Mouse (Mus musculus): ENCODE results near the gene Cd300lf. TPM values are rescaled to one million over a fixed set of nuclear protein-coding genes. Genes with fewer than 3 reads are reported as not detected.

Cd300lf gene
- polyA plus RNA-seq, 1 experiment = 0.15 TPM

- DNase-seq (ENCODE audit: low read depth) = no peak
- TF ChIP-seq POLR2A (IDR thresholded peaks at IDR 0.05; ENCODE audit: borderline replicate concordance, extremely low read depth, insufficient read depth, insufficient read length, poor library complexity, severe bottlenecking) = no peak
- TF ChIP-seq CTCF (IDR thresholded peaks at IDR 0.05; ENCODE audit: borderline replicate concordance, extremely low read depth, insufficient read depth, insufficient read length) = peak; percentile 70
Measured at GRCm38 (mm10) chr11:115160016-115160797, 26.4 kb upstream of the Cd300lf start.

- TF ChIP-seq CTCF (IDR thresholded peaks at IDR 0.05; ENCODE audit: borderline replicate concordance, extremely low read depth, insufficient read depth, insufficient read length) (no peak), POLR2A (IDR thresholded peaks at IDR 0.05; ENCODE audit: borderline replicate concordance, extremely low read depth, insufficient read depth, insufficient read length, poor library complexity, severe bottlenecking) (no peak)
- DNase-seq (ENCODE audit: low read depth) = no peak
Measured at GRCm38 (mm10) chr11:115157933-115158719, 24.3 kb upstream of the Cd300lf start.

GRCm38 (mm10) chr11:115155053-115155634, 21.4 kb upstream of the Cd300lf start:
- no peak for TF ChIP-seq CTCF (IDR thresholded peaks at IDR 0.05; ENCODE audit: borderline replicate concordance, extremely low read depth, insufficient read depth, insufficient read length)
- TF ChIP-seq POLR2A (IDR thresholded peaks at IDR 0.05; ENCODE audit: borderline replicate concordance, extremely low read depth, insufficient read depth, insufficient read length, poor library complexity, severe bottlenecking) = no peak
- DNase-seq (ENCODE audit: low read depth) = no peak

- TF ChIP-seq POLR2A (IDR thresholded peaks at IDR 0.05; ENCODE audit: borderline replicate concordance, extremely low read depth, insufficient read depth, insufficient read length, poor library complexity, severe bottlenecking) (no peak), CTCF (IDR thresholded peaks at IDR 0.05; ENCODE audit: borderline replicate concordance, extremely low read depth, insufficient read depth, insufficient read length) (peak; percentile 73)
- DNase-seq (ENCODE audit: low read depth) = peak; percentile 79
Measured at GRCm38 (mm10) chr11:115153699-115154292, 20.0 kb upstream of the Cd300lf start.

- TF ChIP-seq POLR2A (IDR thresholded peaks at IDR 0.05; ENCODE audit: borderline replicate concordance, extremely low read depth, insufficient read depth, insufficient read length, poor library complexity, severe bottlenecking) (no peak), CTCF (IDR thresholded peaks at IDR 0.05; ENCODE audit: borderline replicate concordance, extremely low read depth, insufficient read depth, insufficient read length) (no peak)
- DNase-seq (ENCODE audit: low read depth) = no peak
Measured at GRCm38 (mm10) chr11:115153088-115153487, 19.3 kb upstream of the Cd300lf start.

GRCm38 (mm10) chr11:115151755-115152429, 18.1 kb upstream of the Cd300lf start:
- peak; percentile 92 for DNase-seq (ENCODE audit: low read depth)
- TF ChIP-seq CTCF (IDR thresholded peaks at IDR 0.05; ENCODE audit: borderline replicate concordance, extremely low read depth, insufficient read depth, insufficient read length) (no peak), POLR2A (IDR thresholded peaks at IDR 0.05; ENCODE audit: borderline replicate concordance, extremely low read depth, insufficient read depth, insufficient read length, poor library complexity, severe bottlenecking) (no peak)

GRCm38 (mm10) chr11:115150741-115151254, 17.0 kb upstream of the Cd300lf start:
- TF ChIP-seq POLR2A (IDR thresholded peaks at IDR 0.05; ENCODE audit: borderline replicate concordance, extremely low read depth, insufficient read depth, insufficient read length, poor library complexity, severe bottlenecking) (no peak), CTCF (IDR thresholded peaks at IDR 0.05; ENCODE audit: borderline replicate concordance, extremely low read depth, insufficient read depth, insufficient read length) (no peak)
- no peak for DNase-seq (ENCODE audit: low read depth)

GRCm38 (mm10) chr11:115147813-115148212, 14.0 kb upstream of the Cd300lf start:
- DNase-seq (ENCODE audit: low read depth) = no peak
- TF ChIP-seq POLR2A (IDR thresholded peaks at IDR 0.05; ENCODE audit: borderline replicate concordance, extremely low read depth, insufficient read depth, insufficient read length, poor library complexity, severe bottlenecking) (no peak), CTCF (IDR thresholded peaks at IDR 0.05; ENCODE audit: borderline replicate concordance, extremely low read depth, insufficient read depth, insufficient read length) (no peak)

GRCm38 (mm10) chr11:115141970-115142369, 8.2 kb upstream of the Cd300lf start:
- TF ChIP-seq CTCF (IDR thresholded peaks at IDR 0.05; ENCODE audit: borderline replicate concordance, extremely low read depth, insufficient read depth, insufficient read length) (no peak), POLR2A (IDR thresholded peaks at IDR 0.05; ENCODE audit: borderline replicate concordance, extremely low read depth, insufficient read depth, insufficient read length, poor library complexity, severe bottlenecking) (no peak)

GRCm38 (mm10) chr11:115138597-115139262, 4.9 kb upstream of the Cd300lf start:
- TF ChIP-seq CTCF (IDR thresholded peaks at IDR 0.05; ENCODE audit: borderline replicate concordance, extremely low read depth, insufficient read depth, insufficient read length) (no peak), POLR2A (IDR thresholded peaks at IDR 0.05; ENCODE audit: borderline replicate concordance, extremely low read depth, insufficient read depth, insufficient read length, poor library complexity, severe bottlenecking) (no peak)
- no peak for DNase-seq (ENCODE audit: low read depth)

More at GRCm38 (mm10) chr11:115141970-115142369, 8.2 kb upstream of the Cd300lf start:
- DNase-seq (ENCODE audit: low read depth) = no peak

Data from brain, embryonic 14.5 days (tissue).